Mouse (Mus musculus) MEL (cell line): Measurements from ENCODE around the gene Foxj3. TPM values are rescaled to one million over a fixed set of nuclear protein-coding genes. Genes with fewer than 3 reads are reported as not detected.

Experiments used
- DNase-seq: peaks from one replicate; pipeline ENCODE4 v3.0.0; 2011; ENCODE audit warnings: low read depth, low spot score
- H3K27ac ChIP-seq: 2 replicates; pipeline ENCODE4 v1.5.1; 2012; ENCODE audit warnings: low read depth, mild to moderate bottlenecking, control low read depth, low read length, moderate library complexity; ENCODE audit not compliant: control insufficient read depth
- H3K27me3 ChIP-seq, 2 experiments: fragments of 150-350 bp in 1 of 2; sonication (generic) in 1 of 2; 2 replicates each; pipeline ENCODE4 v1.6.1; 2012; ENCODE audit warnings: low read length in 2 of 2, mild to moderate bottlenecking in 2 of 2, improper control_type of control experiment in 1 of 2, moderate library complexity in 1 of 2; ENCODE audit not compliant: insufficient read depth in 2 of 2, control insufficient read depth in 1 of 2
- H3K36me3 ChIP-seq, 2 experiments: 2 replicates each; pipeline ENCODE4 v1.6.1; 2012 to 2014; ENCODE audit warnings: low read length in 2 of 2, improper control_type of control experiment in 1 of 2, inconsistent platforms in 1 of 2, mild to moderate bottlenecking in 1 of 2; ENCODE audit not compliant: insufficient read depth in 2 of 2, control insufficient read depth in 1 of 2
- H3K4me1 ChIP-seq, 2 experiments: fragments of 150-350 bp in 1 of 2; sonication (generic) in 1 of 2; 2 replicates each; pipeline ENCODE4 v1.6.1; 2012; ENCODE audit warnings: low read length in 2 of 2, improper control_type of control experiment in 1 of 2, mild to moderate bottlenecking in 1 of 2; ENCODE audit not compliant: insufficient read depth in 2 of 2, control insufficient read depth in 1 of 2
- H3K4me3 ChIP-seq, 2 experiments: fragments of 150-350 bp in 1 of 2; sonication (generic) in 1 of 2; 2 replicates each; pipeline ENCODE4 v1.5.1; 2012; ENCODE audit warnings: low read depth in 2 of 2, low read length in 2 of 2, mild to moderate bottlenecking in 2 of 2, moderate library complexity in 2 of 2, control low read depth in 1 of 2, improper control_type of control experiment in 1 of 2; ENCODE audit not compliant: control insufficient read depth in 1 of 2, insufficient read depth in 1 of 2
- H3K79me2 ChIP-seq: 2 replicates; pipeline ENCODE4 v1.6.1; 2012; ENCODE audit warnings: mild to moderate bottlenecking, low read length, moderate library complexity; ENCODE audit not compliant: control insufficient read depth, poor library complexity, insufficient read depth
- H3K9ac ChIP-seq: 2 replicates; pipeline ENCODE4 v1.6.1; 2012; ENCODE audit warnings: low read depth, mild to moderate bottlenecking, control low read depth, low read length, moderate library complexity; ENCODE audit not compliant: control insufficient read depth, poor library complexity, severe bottlenecking
- H3K9me3 ChIP-seq: fragments of 150-350 bp; sonication (generic); replicated peaks from 2 replicates; pipeline ENCODE4 v1.6.1; 2012; ENCODE audit warnings: mild to moderate bottlenecking, low read length, improper control_type of control experiment, moderate library complexity; ENCODE audit not compliant: insufficient read depth
- BHLHE40 ChIP-seq: IDR thresholded peaks from 2 replicates; pipeline ENCODE4 v1.6.1; 2012; ENCODE audit warnings: low read depth, mild to moderate bottlenecking, inconsistent platforms, low read length, improper control_type of control experiment, borderline replicate concordance
- CHD1 ChIP-seq: IDR thresholded peaks from 2 replicates; pipeline ENCODE4 v1.6.1; 2012; ENCODE audit warnings: low read depth, mild to moderate bottlenecking, inconsistent platforms, low read length, improper control_type of control experiment
- CTCF ChIP-seq, 3 experiments: IDR thresholded peaks in 2 of 3; conservative IDR thresholded peaks in 1 of 3; 2 replicates each; pipeline ENCODE4 v1.5.1; 2011 to 2012; ENCODE audit warnings: low read length in 3 of 3, low read depth in 2 of 3, mild to moderate bottlenecking in 2 of 3, improper control_type of control experiment in 1 of 3, inconsistent platforms in 1 of 3, mixed read lengths in 1 of 3, moderate library complexity in 1 of 3; ENCODE audit not compliant: control insufficient read depth in 1 of 3, insufficient read depth in 1 of 3, poor library complexity in 1 of 3, severe bottlenecking in 1 of 3
- E2F4 ChIP-seq: IDR thresholded peaks from 2 replicates; pipeline ENCODE4 v1.6.1; 2011; ENCODE audit warnings: low read depth, low read length, improper control_type of control experiment, borderline replicate concordance
- ELF1 ChIP-seq: IDR thresholded peaks from 2 replicates; pipeline ENCODE4 v1.6.1; 2014; ENCODE audit warnings: low read depth, mild to moderate bottlenecking, inconsistent platforms, low read length, improper control_type of control experiment, moderate library complexity
- EP300 ChIP-seq, 2 experiments: IDR thresholded peaks; 2 replicates each; pipeline ENCODE4 v1.6.1; 2011; ENCODE audit warnings: improper control_type of control experiment in 2 of 2, low read length in 2 of 2, low read depth in 1 of 2, mild to moderate bottlenecking in 1 of 2
- ETS1 ChIP-seq: IDR thresholded peaks from 2 replicates; pipeline ENCODE4 v1.6.1; 2012; ENCODE audit warnings: low read depth, mild to moderate bottlenecking, inconsistent platforms, low read length, improper control_type of control experiment, moderate library complexity
- GATA1 ChIP-seq: IDR thresholded peaks from 2 replicates; pipeline ENCODE4 v1.6.1; 2011; ENCODE audit warnings: low read depth, low read length, improper control_type of control experiment
- HCFC1 ChIP-seq: IDR thresholded peaks from 2 replicates; pipeline ENCODE4 v1.6.1; 2012; ENCODE audit warnings: low read depth, mild to moderate bottlenecking, inconsistent platforms, low read length, improper control_type of control experiment, moderate library complexity
- JUND ChIP-seq: IDR thresholded peaks from 2 replicates; pipeline ENCODE4 v1.6.1; 2011; ENCODE audit warnings: low read depth, mild to moderate bottlenecking, improper control_type of control experiment, low read length
- MAFK ChIP-seq: IDR thresholded peaks from 2 replicates; pipeline ENCODE4 v1.6.1; 2011; ENCODE audit warnings: low read depth, mild to moderate bottlenecking, low read length, improper control_type of control experiment, borderline replicate concordance
- MAX ChIP-seq: IDR thresholded peaks from 2 replicates; pipeline ENCODE4 v1.6.1; 2011; ENCODE audit warnings: low read length, improper control_type of control experiment
- MAZ ChIP-seq: IDR thresholded peaks from 2 replicates; pipeline ENCODE4 v1.6.1; 2012; ENCODE audit warnings: low read depth, mild to moderate bottlenecking, inconsistent platforms, low read length, improper control_type of control experiment
- MXI1 ChIP-seq: IDR thresholded peaks from 2 replicates; pipeline ENCODE4 v1.6.1; 2011; ENCODE audit warnings: mild to moderate bottlenecking, low read depth, low read length, improper control_type of control experiment
- MYB ChIP-seq: IDR thresholded peaks from 2 replicates; pipeline ENCODE4 v1.6.1; 2011; ENCODE audit warnings: mild to moderate bottlenecking, low read depth, low read length, improper control_type of control experiment
- NRF1 ChIP-seq: IDR thresholded peaks from 2 replicates; pipeline ENCODE4 v1.6.1; 2014; ENCODE audit warnings: low read depth, mild to moderate bottlenecking, inconsistent platforms, low read length, improper control_type of control experiment, moderate library complexity; ENCODE audit not compliant: poor library complexity, insufficient read depth, severe bottlenecking
- RAD21 ChIP-seq: IDR thresholded peaks from 2 replicates; pipeline ENCODE4 v1.6.1; 2011; ENCODE audit warnings: mild to moderate bottlenecking, low read depth, low read length, improper control_type of control experiment
- SMC3 ChIP-seq: IDR thresholded peaks from 2 replicates; pipeline ENCODE4 v1.6.1; 2011; ENCODE audit warnings: low read depth, low read length, improper control_type of control experiment
- USF1 ChIP-seq: IDR thresholded peaks from 2 replicates; pipeline ENCODE4 v1.6.1; 2014; ENCODE audit warnings: low read depth, mild to moderate bottlenecking, inconsistent platforms, low read length, improper control_type of control experiment, moderate library complexity
- ZC3H11A ChIP-seq: IDR thresholded peaks from 2 replicates; pipeline ENCODE4 v1.6.1; 2012; ENCODE audit warnings: low read depth, mild to moderate bottlenecking, inconsistent platforms, low read length, improper control_type of control experiment
- ZKSCAN1 ChIP-seq: IDR thresholded peaks from 2 replicates; pipeline ENCODE4 v1.6.1; 2012; ENCODE audit warnings: low read depth, mild to moderate bottlenecking, inconsistent platforms, low read length, improper control_type of control experiment, moderate library complexity
- polyA plus RNA-seq, 2 experiments: library from polyadenylated mRNA; stranded (reverse) in 1 of 2; unstranded in 1 of 2; fragments of >175 nt in 1 of 2; fragments of >200 nt in 1 of 2; gene quantifications; 2 replicates each; pipeline versions ENCODE4 v1.2.1 to v1.2.4; 2012; ENCODE audit warnings: low replicate concordance in 2 of 2, low read depth in 1 of 2; ENCODE audit not compliant: insufficient read length in 2 of 2, insufficient read depth in 1 of 2, missing spikeins in 1 of 2
- total RNA-seq: library from RNA; depleted of rRNA; stranded (reverse); fragments of 300-350 nt; gene quantifications from 2 replicates; pipeline ENCODE4 v1.2.3, GENCODE M21; 2012

Gene Foxj3
- total and polyA plus RNA-seq, 3 experiments, result 11.0 to 27.0 TPM; not detected in 1

DNA sequence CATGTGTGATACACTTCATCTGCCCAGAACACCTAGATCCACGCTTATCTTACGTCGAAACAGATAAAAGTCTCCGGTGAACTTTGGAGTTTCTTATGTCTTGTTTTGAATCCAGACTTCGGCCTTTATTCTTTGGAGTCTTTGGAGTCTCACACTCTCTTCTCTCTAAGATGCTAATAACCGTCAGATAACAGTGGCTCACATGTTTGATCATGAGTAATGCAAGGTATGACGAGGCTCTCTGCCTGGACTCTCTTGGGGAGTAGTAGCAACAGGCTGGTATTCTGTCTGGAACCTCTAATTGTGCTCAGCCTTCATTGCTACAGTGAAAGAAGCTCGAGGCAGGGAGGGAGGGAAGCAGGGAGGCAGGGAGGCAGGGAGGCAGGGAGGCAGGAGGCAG lies 123.2 kb downstream of the Foxj3 start:
- Histone ChIP-seq H3K4me1 (no peaks in the 10 kb centered on the region), H3K36me3 (no peaks in the 10 kb centered on the region), H3K79me2 (no peaks in the 10 kb centered on the region), H3K27me3 (0 out of 4 replicates have a peak, but pooled peaks cover 0 to 2% of the 10 kb centered on the region in 2 experiments), H3K9ac (no peak overlapping the region), H3K4me3 (no peak overlapping the region), H3K9me3 (no peaks in the 10 kb centered on the region), H3K27ac (no peak overlapping the region)
- TF ChIP-seq HCFC1 (no peak), ZC3H11A (no peak), USF1 (no peak), EP300 (IDR thresholded peaks at IDR 0.05; ENCODE audit: low read depth in 1 of 2, low read length in 2 of 2) (no peak), JUND (no peak), NRF1 (no peak), BHLHE40 (no peak), E2F4 (no peak), GATA1 (no peak), CHD1 (no peak), MYB (no peak), ELF1 (no peak), MAZ (no peak), ETS1 (no peak), ZKSCAN1 (no peak), SMC3 (no peak), MAFK (no peak), CTCF (IDR thresholded peaks at IDR 0.05 in 2 of 3, conservative IDR thresholded peaks at IDR 0.05 in 1 of 3; ENCODE audit: control insufficient read depth in 1 of 3, insufficient read depth in 1 of 3, low read depth in 2 of 3, low read length in 3 of 3, poor library complexity in 1 of 3, severe bottlenecking in 1 of 3) (no peak)
- DNase-seq, result no peak

DNA sequence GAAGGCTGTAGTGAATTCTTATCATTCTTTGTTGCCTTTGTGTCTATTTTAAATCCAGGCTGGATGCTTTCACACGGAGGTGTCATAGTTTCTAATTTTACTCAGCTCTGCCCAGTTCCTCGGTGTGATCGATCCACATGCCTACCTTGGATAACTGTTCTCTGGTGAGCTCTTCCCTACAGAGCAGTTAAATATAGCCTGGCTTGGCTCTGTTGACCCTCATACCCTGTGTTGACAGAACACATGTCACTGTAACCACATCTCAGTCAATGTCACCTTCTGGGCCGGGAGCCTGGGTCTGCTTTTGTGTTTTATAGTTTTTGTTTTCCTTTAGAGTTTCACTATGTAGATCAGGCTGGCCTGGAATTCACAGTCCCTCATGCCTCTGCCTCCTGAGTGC lies 125.3 kb downstream of the Foxj3 start:
- Histone ChIP-seq H3K9me3 (no peaks in the 10 kb centered on the region), H3K27ac (no peak overlapping the region), H3K36me3 (no peaks in the 10 kb centered on the region), H3K79me2 (no peaks in the 10 kb centered on the region), H3K9ac (no peak overlapping the region), H3K4me1 (no peaks in the 10 kb centered on the region), H3K27me3 (no peaks in the 10 kb centered on the region), H3K4me3 (no peak overlapping the region)
- DNase-seq, result no peak
- no peak for TF ChIP-seq ZKSCAN1
- TF ChIP-seq ZC3H11A, result no peak
- TF ChIP-seq SMC3, result no peak
- no peak for TF ChIP-seq RAD21
- TF ChIP-seq MXI1, result no peak
- no peak for TF ChIP-seq MAX
